Mouse (Mus musculus) embryonic facial prominence, embryonic 10.5 days (tissue): ENCODE data around the gene Pex16. TPM values are rescaled to one million over a fixed set of nuclear protein-coding genes. Genes with fewer than 3 reads are reported as not detected.

Experiments used
- DNase-seq: peaks from one replicate; pipeline ENCODE4 v3.0.0-alpha.2; 2017; ENCODE audit warnings: low spot score
- H3K27ac ChIP-seq: fragments of 300-500 bp; sonication (generic); replicated peaks from 2 replicates; pipeline ENCODE4 v1.5.1; 2016; ENCODE audit warnings: mild to moderate bottlenecking
- H3K27me3 ChIP-seq: fragments of 300-500 bp; sonication (generic); replicated peaks from 2 replicates; pipeline ENCODE4 v1.6.1; 2016; ENCODE audit warnings: low read depth, mild to moderate bottlenecking; ENCODE audit not compliant: poor library complexity, severe bottlenecking
- H3K36me3 ChIP-seq: fragments of 300-500 bp; sonication (generic); replicated peaks from 2 replicates; pipeline ENCODE4 v1.6.1; 2016; ENCODE audit warnings: mild to moderate bottlenecking, moderate library complexity
- H3K4me1 ChIP-seq: fragments of 300-500 bp; sonication (generic); 2 replicates; pipeline ENCODE4 v1.6.1; 2016
- H3K4me3 ChIP-seq: fragments of 300-500 bp; sonication (generic); 2 replicates; pipeline ENCODE4 v1.5.1; 2016; ENCODE audit warnings: mild to moderate bottlenecking, moderate library complexity
- H3K9me3 ChIP-seq: fragments of 300-500 bp; sonication (generic); 2 replicates; pipeline ENCODE4 v1.6.1; 2016; ENCODE audit warnings: mild to moderate bottlenecking
- WGBS: fragments of 180-500 bp; shearing (Covaris S2); methylation state at CpG from one replicate; pipeline ENCODE4 v1.1.7; 2016; 5-methylcytosine and 5-hydroxymethylcytosine counted together
- polyA plus RNA-seq: library from polyadenylated mRNA; unstranded; fragments of >200 nt; fragmentation: Nextera tagmentation; extraction: Ambion mirVana; gene quantifications from 2 replicates; pipeline ENCODE4 v1.2.1, GENCODE M21; 2016

Gene Pex16
- polyA plus RNA-seq, 1 experiment from 2014 or later, result 18.6 TPM

GRCm38 (mm10) chr2:92385113-92386051, 10.9 kb downstream of the Pex16 start:
- 84% methylated on average over 22 of the region's 22 CpGs for WGBS
- Histone ChIP-seq H3K27ac (no peak overlapping the region), H3K9me3 (no peaks in the 10 kb centered on the region), H3K36me3 (peaks cover 75% of the 10 kb centered on the region), H3K4me1 (peaks cover 30% of the 10 kb centered on the region), H3K4me3 (no peak overlapping the region), H3K27me3 (0 out of 2 replicates have a peak, but pooled peaks cover 3% of the 10 kb centered on the region)
- no peak for DNase-seq

- Histone ChIP-seq H3K36me3 (peaks cover 59% of the 10 kb centered on the region), H3K27ac (no peak overlapping the region), H3K9me3 (no peaks in the 10 kb centered on the region), H3K27me3 (peaks cover 3% of the 10 kb centered on the region; the same call in 1 of the 2 replicates), H3K4me3 (no peak overlapping the region), H3K4me1 (peaks cover 46% of the 10 kb centered on the region)
- WGBS, result 90% methylated on average over 30 of the region's 30 CpGs
- DNase-seq, result no peak
Observed at GRCm38 (mm10) chr2:92386821-92387570, 12.5 kb downstream of the Pex16 start.

- Histone ChIP-seq H3K27me3 (peaks cover 3% of the 10 kb centered on the region; the same call in 1 of the 2 replicates), H3K4me3 (peak overlapping the region; percentile 80; the same call in 1 of the 2 replicates), H3K27ac (no peak overlapping the region), H3K9me3 (no peaks in the 10 kb centered on the region), H3K4me1 (peaks cover 52% of the 10 kb centered on the region), H3K36me3 (peaks cover 52% of the 10 kb centered on the region)
- WGBS, result 85% methylated on average over 4 of the region's 4 CpGs
- DNase-seq, result no peak
Observed at GRCm38 (mm10) chr2:92387646-92388045, 13.2 kb downstream of the Pex16 start.

GRCm38 (mm10) chr2:92388081-92388517, 13.6 kb downstream of the Pex16 start:
- 68% methylated on average over 3 of the region's 3 CpGs for WGBS
- peak overlapping the region; percentile 89 for H3K27ac ChIP-seq

GRCm38 (mm10) chr2:92388891-92389641, 14.6 kb downstream of the Pex16 start:
- Histone ChIP-seq H3K27ac (peak overlapping the region; percentile 89), H3K4me3 (peak overlapping the region; percentile 80), H3K4me1 (peaks cover 63% of the 10 kb centered on the region), H3K36me3 (peaks cover 38% of the 10 kb centered on the region), H3K27me3 (peaks cover 15% of the 10 kb centered on the region; the same call in 1 of the 2 replicates), H3K9me3 (no peaks in the 10 kb centered on the region)
- under 1% methylated on average over 62 of the region's 62 CpGs for WGBS
- peak; percentile 97 for DNase-seq

More at GRCm38 (mm10) chr2:92388081-92388517, 13.6 kb downstream of the Pex16 start:
- no peaks in the 10 kb centered on the region for H3K9me3 ChIP-seq
- DNase-seq, result no peak
- peaks cover 48% of the 10 kb centered on the region for H3K36me3 ChIP-seq
- H3K4me1 ChIP-seq, result peaks cover 57% of the 10 kb centered on the region
- peak overlapping the region; percentile 80 for H3K4me3 ChIP-seq
- peaks cover 6% of the 10 kb centered on the region; the same call in 1 of the 2 replicates for H3K27me3 ChIP-seq

GRCm38 (mm10) chr2:92389645-92390044, 15.2 kb downstream of the Pex16 start:
- WGBS, result 4% methylated on average over 10 of the region's 10 CpGs

GRCm38 (mm10) chr2:92390206-92390930, 15.9 kb downstream of the Pex16 start:
- DNase-seq, result no peak
- Histone ChIP-seq H3K27me3 (peaks cover 15% of the 10 kb centered on the region; the same call in 1 of the 2 replicates), H3K4me1 (peaks cover 68% of the 10 kb centered on the region), H3K27ac (peak overlapping the region; percentile 89), H3K9me3 (no peaks in the 10 kb centered on the region), H3K4me3 (peak overlapping the region; percentile 17; the same call in 1 of the 2 replicates), H3K36me3 (peaks cover 25% of the 10 kb centered on the region)
- 84% methylated on average over 6 of the region's 6 CpGs for WGBS

More at GRCm38 (mm10) chr2:92389645-92390044, 15.2 kb downstream of the Pex16 start:
- DNase-seq, result no peak
- peak overlapping the region; percentile 80 for H3K4me3 ChIP-seq
- H3K36me3 ChIP-seq, result peaks cover 32% of the 10 kb centered on the region
- H3K27ac ChIP-seq, result peak overlapping the region; percentile 89
- peaks cover 68% of the 10 kb centered on the region for H3K4me1 ChIP-seq
- H3K27me3 ChIP-seq, result peaks cover 15% of the 10 kb centered on the region; the same call in 1 of the 2 replicates
- no peaks in the 10 kb centered on the region for H3K9me3 ChIP-seq

GRCm38 (mm10) chr2:92391116-92391515, 16.6 kb downstream of the Pex16 start:
- H3K4me1 ChIP-seq, result peaks cover 68% of the 10 kb centered on the region
- H3K27ac ChIP-seq, result peak overlapping the region; percentile 88; the same call in 1 of the 2 replicates
- H3K4me3 ChIP-seq, result peak overlapping the region; percentile 64
- H3K27me3 ChIP-seq, result peaks cover 15% of the 10 kb centered on the region; the same call in 1 of the 2 replicates
- 84% methylated on average over 8 of the region's 8 CpGs for WGBS
- H3K36me3 ChIP-seq, result peaks cover 17% of the 10 kb centered on the region
- H3K9me3 ChIP-seq, result no peaks in the 10 kb centered on the region
- no peak for DNase-seq

- Histone ChIP-seq H3K4me3 (peak overlapping the region; percentile 64), H3K36me3 (peaks cover 10% of the 10 kb centered on the region), H3K27me3 (peaks cover 15% of the 10 kb centered on the region; the same call in 1 of the 2 replicates), H3K9me3 (no peaks in the 10 kb centered on the region), H3K27ac (peak overlapping the region; percentile 88), H3K4me1 (peaks cover 69% of the 10 kb centered on the region)
- 30% methylated on average over 11 of the region's 11 CpGs for WGBS
- DNase-seq, result no peak
Observed at GRCm38 (mm10) chr2:92391703-92392317, 17.3 kb downstream of the Pex16 start.

GRCm38 (mm10) chr2:92392318-92393264, 18.1 kb downstream of the Pex16 start:
- Histone ChIP-seq H3K27me3 (peaks cover 14% of the 10 kb centered on the region; the same call in 1 of the 2 replicates), H3K9me3 (no peaks in the 10 kb centered on the region), H3K27ac (peak overlapping the region; percentile 88), H3K36me3 (peaks cover 3% of the 10 kb centered on the region), H3K4me3 (peak overlapping the region; percentile 64), H3K4me1 (peaks cover 75% of the 10 kb centered on the region)
- peak; percentile 89 for DNase-seq
- WGBS, result 3% methylated on average over 26 of the region's 26 CpGs
